Mouse (Mus musculus) cerebellum, postnatal 4 days (tissue): ENCODE data around the gene Sp7.

Source experiments
- DNase-seq, 2 experiments: peaks; one replicate each; pipeline ENCODE4 v3.0.0; 2022; ENCODE audit warnings: low spot score in 2 of 2, mixed read lengths in 1 of 2

The Sp7 gene

GRCm38 (mm10) chr15:102366733-102367344, at the start of gene Sp7:
Gene Sp7, minus strand, starts transcription at chr15:102367182.
- no peak for DNase-seq

- no peak for DNase-seq
Measured at GRCm38 (mm10) chr15:102413687-102414086, 46.7 kb upstream of the Sp7 start.

GRCm38 (mm10) chr15:102411077-102411476, 44.1 kb upstream of the Sp7 start:
- DNase-seq: no peak

- no peak for DNase-seq
Measured at GRCm38 (mm10) chr15:102409286-102409685, 42.3 kb upstream of the Sp7 start.

GRCm38 (mm10) chr15:102408558-102409130, 41.7 kb upstream of the Sp7 start:
- DNase-seq: no peak

- no peak for DNase-seq
Measured at GRCm38 (mm10) chr15:102407681-102408557, 40.9 kb upstream of the Sp7 start.

GRCm38 (mm10) chr15:102406912-102407580, 40.1 kb upstream of the Sp7 start:
- no peak for DNase-seq

- peak; percentile 53 to 63 for DNase-seq
Measured at GRCm38 (mm10) chr15:102406196-102406911, 39.4 kb upstream of the Sp7 start.

GRCm38 (mm10) chr15:102405489-102406195, 38.7 kb upstream of the Sp7 start, which contains the start of gene Sp1:
Gene Sp1, plus strand, starts transcription at chr15:102406143.
- DNase-seq: peak; percentile 94 to 96

- DNase-seq: no peak
Measured at GRCm38 (mm10) chr15:102404608-102405488, 37.9 kb upstream of the Sp7 start.

GRCm38 (mm10) chr15:102402210-102402609, 35.2 kb upstream of the Sp7 start:
- DNase-seq: no peak

- DNase-seq: no peak
Measured at GRCm38 (mm10) chr15:102401278-102401677, 34.3 kb upstream of the Sp7 start.

- DNase-seq: no peak
Measured at GRCm38 (mm10) chr15:102400476-102401045, 33.6 kb upstream of the Sp7 start.

- DNase-seq: peak in 1 of 2 experiments; percentile 38
Measured at GRCm38 (mm10) chr15:102399229-102400221, 32.5 kb upstream of the Sp7 start.

GRCm38 (mm10) chr15:102398629-102399028, 31.6 kb upstream of the Sp7 start:
- no peak for DNase-seq

- no peak for DNase-seq
Measured at GRCm38 (mm10) chr15:102395061-102395460, 28.1 kb upstream of the Sp7 start.

GRCm38 (mm10) chr15:102393584-102394014, 26.6 kb upstream of the Sp7 start:
- DNase-seq: no peak

GRCm38 (mm10) chr15:102392520-102392919, 25.5 kb upstream of the Sp7 start:
- no peak for DNase-seq
